Mouse (Mus musculus): Measurements from ENCODE around the gene Prmt1.

Gene Prmt1

GRCm38 (mm10) chr7:45012824-45013223 lies 26.5 kb upstream of the Prmt1 start:
- no peak for DNase-seq (ENCODE audit: low spot score)

GRCm38 (mm10) chr7:45012011-45012410 lies 25.6 kb upstream of the Prmt1 start:
- DNase-seq (ENCODE audit: low spot score) = no peak

- no peak for DNase-seq (ENCODE audit: low spot score)
Observed at GRCm38 (mm10) chr7:45008411-45008810, 22.0 kb upstream of the Prmt1 start.

- no peak for DNase-seq (ENCODE audit: low spot score)
Observed at GRCm38 (mm10) chr7:45007846-45008245, 21.5 kb upstream of the Prmt1 start.

- DNase-seq (ENCODE audit: low spot score) = no peak
Observed at GRCm38 (mm10) chr7:45007141-45007540, 20.8 kb upstream of the Prmt1 start.

- DNase-seq (ENCODE audit: low spot score) = no peak
Observed at GRCm38 (mm10) chr7:45006503-45006902, 20.1 kb upstream of the Prmt1 start.

- no peak for DNase-seq (ENCODE audit: low spot score)
Observed at GRCm38 (mm10) chr7:45005321-45005992, 19.1 kb upstream of the Prmt1 start.

GRCm38 (mm10) chr7:45004546-45004945 lies 18.2 kb upstream of the Prmt1 start:
- DNase-seq (ENCODE audit: low spot score) = no peak

GRCm38 (mm10) chr7:45002440-45002839 lies 16.1 kb upstream of the Prmt1 start:
- no peak for DNase-seq (ENCODE audit: low spot score)

GRCm38 (mm10) chr7:45000539-45001114 lies 14.3 kb upstream of the Prmt1 start:
- no peak for DNase-seq (ENCODE audit: low spot score)

GRCm38 (mm10) chr7:44999753-45000152 lies 13.4 kb upstream of the Prmt1 start:
- DNase-seq (ENCODE audit: low spot score) = no peak

GRCm38 (mm10) chr7:44998501-44998955 lies 12.2 kb upstream of the Prmt1 start, which contains the start of gene Bcl2l12:
Bcl2l12 (minus strand) TSS chr7:44998712.
- no peak for DNase-seq (ENCODE audit: low spot score)

- DNase-seq (ENCODE audit: low spot score) = no peak
Observed at GRCm38 (mm10) chr7:44997940-44998428, 11.6 kb upstream of the Prmt1 start.

GRCm38 (mm10) chr7:44997231-44997939 lies 11.0 kb upstream of the Prmt1 start, which contains the start of gene Irf3:
Irf3 (plus strand) TSS chr7:44997648.
- DNase-seq (ENCODE audit: low spot score) = peak; percentile 98

- DNase-seq (ENCODE audit: low spot score) = no peak
Observed at GRCm38 (mm10) chr7:44996672-44997071, 10.3 kb upstream of the Prmt1 start.

- no peak for DNase-seq (ENCODE audit: low spot score)
Observed at GRCm38 (mm10) chr7:44986879-44987718, 731 bp upstream of the Prmt1 start.

GRCm38 (mm10) chr7:44985595-44986191 lies 675 bp downstream of the Prmt1 start:
- DNase-seq (ENCODE audit: low spot score) = peak; percentile 66

- DNase-seq (ENCODE audit: low spot score) = no peak
Observed at GRCm38 (mm10) chr7:44984833-44985164, 1.6 kb downstream of the Prmt1 start.

- DNase-seq (ENCODE audit: low spot score) = no peak
Observed at GRCm38 (mm10) chr7:44983944-44984832, 2.2 kb downstream of the Prmt1 start.

GRCm38 (mm10) chr7:44983085-44983484 lies 3.3 kb downstream of the Prmt1 start:
- DNase-seq (ENCODE audit: low spot score) = peak; percentile 88

GRCm38 (mm10) chr7:44981539-44981938 lies 4.8 kb downstream of the Prmt1 start:
- DNase-seq (ENCODE audit: low spot score) = no peak

Data from lung, postnatal 25 days (tissue).